Mouse (Mus musculus) hindbrain, embryonic 14.5 days (tissue): Measurements from ENCODE around the gene Smg9. TPM values are rescaled to one million over a fixed set of nuclear protein-coding genes. Genes with fewer than 3 reads are reported as not detected.

Experiments used
- ATAC-seq: fragments of 200-750 bp; cut with Nextera tagmentation; 2 replicates; pipeline ENCODE4 v1.8.0; 2017; ENCODE audit warnings: moderate number of reproducible peaks, mild to moderate bottlenecking, moderate TSS enrichment, moderate library complexity; ENCODE audit not compliant: low FRiP score
- DNase-seq: peaks from one replicate; pipeline ENCODE4 v3.0.0-alpha.2; 2015; ENCODE audit warnings: low spot score
- H3K27ac ChIP-seq: fragments of 300-500 bp; sonication (generic); 2 replicates; pipeline ENCODE4 v1.5.1; 2014; ENCODE audit warnings: mild to moderate bottlenecking, moderate library complexity
- H3K27me3 ChIP-seq: fragments of 300-500 bp; sonication (generic); 2 replicates; pipeline ENCODE4 v1.6.1; 2014; ENCODE audit warnings: mild to moderate bottlenecking, low read length, mixed read lengths; ENCODE audit not compliant: control insufficient read depth, insufficient read depth
- H3K36me3 ChIP-seq: fragments of 300-500 bp; sonication (generic); replicated peaks from 2 replicates; pipeline ENCODE4 v1.6.1; 2014; ENCODE audit not compliant: control insufficient read depth, insufficient read depth
- H3K4me1 ChIP-seq: fragments of 300-500 bp; sonication (generic); replicated peaks from 2 replicates; pipeline ENCODE4 v1.6.1; 2014; ENCODE audit warnings: antibody characterized with exemption, low read length, mixed read lengths; ENCODE audit not compliant: control insufficient read depth, insufficient read depth
- H3K4me2 ChIP-seq: fragments of 300-500 bp; sonication (generic); replicated peaks from 2 replicates; pipeline ENCODE4 v1.6.1; 2014; ENCODE audit warnings: mild to moderate bottlenecking, moderate library complexity
- H3K4me3 ChIP-seq: fragments of 300-500 bp; sonication (generic); replicated peaks from 2 replicates; pipeline ENCODE4 v1.5.1; 2014; ENCODE audit warnings: mild to moderate bottlenecking, low read length
- H3K9ac ChIP-seq: fragments of 300-500 bp; sonication (generic); 2 replicates; pipeline ENCODE4 v1.6.1; 2014
- H3K9me3 ChIP-seq: fragments of 300-500 bp; sonication (generic); 2 replicates; pipeline ENCODE4 v1.6.1; 2016; ENCODE audit warnings: low read length; ENCODE audit not compliant: control insufficient read depth
- WGBS: fragments of 180-500 bp; shearing (Covaris S2); extraction: QIAGEN DNeasy Blood & Tissue Kit; methylation state at CpG from one replicate; pipeline ENCODE4 v1.1.7; 2014; 5-methylcytosine and 5-hydroxymethylcytosine counted together
- polyA plus RNA-seq: library from polyadenylated mRNA; unstranded; fragments of >200 nt; fragmentation: Nextera tagmentation; extraction: Ambion mirVana; gene quantifications from 2 replicates; pipeline ENCODE4 v1.2.1, GENCODE M21; 2014

The Smg9 gene
- polyA plus RNA-seq = 30.1 and 30.3 TPM in 2 replicates

DNA sequence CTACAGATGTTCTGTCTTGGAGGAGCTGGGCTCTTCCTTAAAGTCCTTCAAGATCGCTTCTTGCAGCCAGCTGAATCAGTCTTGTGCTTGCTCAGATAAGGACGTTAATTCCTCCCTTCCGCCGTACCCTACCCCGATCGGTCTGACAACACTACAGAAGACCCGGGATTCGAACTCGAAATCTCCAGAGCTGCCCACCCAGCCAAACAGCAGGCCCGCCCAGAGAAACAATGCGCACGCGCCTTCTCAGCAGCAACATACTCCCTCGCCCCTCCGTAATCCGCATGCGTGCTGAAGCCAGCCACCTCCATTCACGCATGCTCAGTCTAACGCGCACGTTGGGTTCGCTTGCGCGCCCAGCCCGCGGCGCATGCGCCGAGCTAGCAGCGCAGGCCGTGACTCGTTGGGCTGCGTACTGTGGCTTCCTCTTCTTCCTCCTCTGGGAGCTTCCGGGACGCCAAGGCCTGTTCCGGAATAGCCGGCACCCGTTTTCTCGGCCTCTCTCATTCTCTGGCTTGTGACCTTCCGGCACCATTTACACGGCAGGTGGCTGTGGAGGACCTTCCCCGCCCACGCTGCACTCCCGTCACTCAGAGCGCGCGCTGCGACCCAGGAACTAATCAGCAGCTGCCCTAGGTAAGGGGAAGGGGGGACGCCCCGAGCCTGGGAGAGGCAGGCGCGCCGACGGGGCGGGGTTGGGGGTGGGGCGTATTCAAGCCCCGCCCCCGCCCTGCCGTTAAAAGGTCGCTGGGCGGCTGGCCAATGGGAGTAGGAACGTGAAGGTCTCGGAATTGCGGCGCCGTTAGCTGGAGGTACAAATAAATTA, at the start of gene Smg9:
Gene Smg9 (plus strand): TSS at position 364 of the 826 bp plus-strand sequence.
- Histone ChIP-seq H3K9ac (peak within 1 kb of the TSS; percentile 66), H3K27me3 (no peaks in the 10 kb centered on the region), H3K27ac (peak within 1 kb of the TSS; percentile 95), H3K36me3 (peaks cover 11% of the 10 kb centered on the region), H3K4me2 (peak within 1 kb of the TSS; percentile 64), H3K4me3 (peak within 1 kb of the TSS; percentile 47), H3K9me3 (no peaks in the 10 kb centered on the region), H3K4me1 (peaks cover 9% of the 10 kb centered on the region; the same call in 1 of the 2 replicates)
- ATAC-seq (peak; percentile 96), DNase-seq (peak; percentile 100)
- 2% methylated on average over 66 of the region's 66 CpGs for WGBS

DNA sequence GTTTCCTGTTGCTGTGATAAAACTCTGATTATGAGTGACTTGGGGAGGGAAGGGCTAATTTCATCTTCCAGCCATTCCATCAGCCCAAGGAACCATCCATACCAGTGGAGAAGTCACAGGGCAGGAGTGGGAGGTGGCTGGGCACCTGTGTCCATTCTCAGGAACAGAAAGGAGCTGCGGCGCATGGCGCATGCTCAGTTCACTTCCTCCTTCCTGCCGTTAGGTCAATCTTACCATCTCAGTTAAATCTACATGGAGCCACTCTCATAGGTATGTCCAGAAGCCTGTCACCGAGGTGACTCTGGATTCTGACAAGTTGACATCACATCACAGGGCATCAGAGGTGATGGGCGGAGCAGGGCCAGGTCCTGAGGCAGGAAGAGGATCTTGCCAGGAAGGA, 43.8 kb upstream of the Smg9 start:
- Histone ChIP-seq H3K4me2 (no peak overlapping the region), H3K27ac (no peak overlapping the region), H3K4me1 (no peaks in the 10 kb centered on the region), H3K27me3 (no peaks in the 10 kb centered on the region; the same call in 1 of the 2 replicates), H3K36me3 (no peaks in the 10 kb centered on the region), H3K9ac (no peak overlapping the region), H3K4me3 (no peak overlapping the region), H3K9me3 (no peaks in the 10 kb centered on the region)
- ATAC-seq (no peak), DNase-seq (no peak)
- 90% methylated on average over 6 of the region's 6 CpGs for WGBS

DNA sequence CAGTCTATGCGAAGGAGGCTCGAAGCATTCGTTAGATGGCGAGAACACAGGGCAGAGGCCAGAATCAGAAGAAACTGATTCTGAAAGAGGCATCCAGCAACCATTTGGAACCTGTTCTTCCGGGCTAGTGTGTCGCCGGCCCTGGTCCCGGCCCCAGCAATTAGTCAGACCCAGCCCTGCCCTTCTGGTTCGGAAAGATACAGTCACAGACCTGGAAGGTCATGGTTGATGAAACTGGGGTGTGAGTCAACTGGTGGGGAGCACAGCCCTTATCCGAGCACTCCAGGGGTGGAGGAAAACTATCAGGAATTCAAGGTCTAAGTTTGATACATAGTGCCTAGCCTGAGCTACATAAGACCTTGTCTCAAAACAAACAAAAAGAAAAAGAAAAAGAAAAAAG, 43.3 kb upstream of the Smg9 start:
- no peak overlapping the region for H3K4me2 ChIP-seq
- no peaks in the 10 kb centered on the region for H3K36me3 ChIP-seq
- H3K4me1 ChIP-seq = no peaks in the 10 kb centered on the region
- DNase-seq (no peak), ATAC-seq (no peak)
- 86% methylated on average over 10 of the region's 10 CpGs for WGBS
- H3K27ac ChIP-seq = no peak overlapping the region
- H3K9me3 ChIP-seq = no peaks in the 10 kb centered on the region
- no peak overlapping the region for H3K4me3 ChIP-seq
- no peaks in the 10 kb centered on the region; the same call in 1 of the 2 replicates for H3K27me3 ChIP-seq
- H3K9ac ChIP-seq = no peak overlapping the region

DNA sequence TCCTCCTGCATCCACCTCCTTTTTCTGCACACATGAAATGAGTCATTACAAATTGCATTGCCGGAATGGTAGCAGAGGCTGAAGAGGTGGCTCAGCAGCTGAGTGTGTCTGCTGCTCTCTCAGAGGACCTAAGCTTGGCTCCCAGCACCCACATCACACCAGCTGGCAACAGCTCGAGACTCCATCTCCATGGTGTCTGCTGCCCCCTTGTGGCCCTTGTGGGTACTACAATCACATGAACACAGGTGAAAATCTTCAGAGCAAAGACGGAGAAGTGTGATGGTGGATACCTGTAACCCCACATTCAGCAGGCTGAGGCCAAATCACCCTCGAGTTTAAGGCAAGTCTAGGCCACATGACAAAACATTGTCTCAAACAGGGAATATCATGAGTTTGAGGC, 41.5 kb upstream of the Smg9 start:
- Histone ChIP-seq H3K9me3 (no peaks in the 10 kb centered on the region), H3K27me3 (no peaks in the 10 kb centered on the region; the same call in 1 of the 2 replicates), H3K9ac (no peak overlapping the region), H3K36me3 (no peaks in the 10 kb centered on the region), H3K4me3 (no peak overlapping the region), H3K4me1 (no peaks in the 10 kb centered on the region), H3K27ac (no peak overlapping the region), H3K4me2 (no peak overlapping the region)
- WGBS = 52% methylated on average over 4 of the region's 4 CpGs
- DNase-seq (no peak), ATAC-seq (no peak)

DNA sequence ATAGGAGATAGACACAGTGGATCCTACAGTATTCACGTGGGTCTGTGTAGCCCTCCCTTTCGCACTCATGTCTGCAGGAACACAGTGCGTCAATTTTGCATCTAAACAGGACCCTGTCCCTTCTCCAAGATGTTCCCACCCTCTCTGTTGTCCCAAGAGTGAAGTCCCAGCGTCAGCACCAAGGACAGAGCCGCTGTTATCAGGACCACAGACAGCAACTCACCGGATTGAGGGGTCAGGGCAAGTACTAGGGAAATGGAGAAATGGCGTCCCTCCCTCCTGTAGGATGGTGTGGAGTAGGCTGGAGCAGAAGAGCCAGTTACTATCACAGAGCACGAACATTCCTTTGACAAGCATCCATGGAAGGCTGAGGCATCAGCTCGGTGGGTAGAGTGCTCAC, 40.1 kb upstream of the Smg9 start:
- Histone ChIP-seq H3K27ac (no peak overlapping the region), H3K9me3 (no peaks in the 10 kb centered on the region), H3K9ac (no peak overlapping the region), H3K4me3 (no peak overlapping the region), H3K27me3 (no peaks in the 10 kb centered on the region), H3K36me3 (no peaks in the 10 kb centered on the region), H3K4me2 (no peak overlapping the region), H3K4me1 (no peaks in the 10 kb centered on the region)
- ATAC-seq = no peak
- peak; percentile 36 for DNase-seq
- WGBS = 26% methylated on average over 9 of the region's 9 CpGs

DNA sequence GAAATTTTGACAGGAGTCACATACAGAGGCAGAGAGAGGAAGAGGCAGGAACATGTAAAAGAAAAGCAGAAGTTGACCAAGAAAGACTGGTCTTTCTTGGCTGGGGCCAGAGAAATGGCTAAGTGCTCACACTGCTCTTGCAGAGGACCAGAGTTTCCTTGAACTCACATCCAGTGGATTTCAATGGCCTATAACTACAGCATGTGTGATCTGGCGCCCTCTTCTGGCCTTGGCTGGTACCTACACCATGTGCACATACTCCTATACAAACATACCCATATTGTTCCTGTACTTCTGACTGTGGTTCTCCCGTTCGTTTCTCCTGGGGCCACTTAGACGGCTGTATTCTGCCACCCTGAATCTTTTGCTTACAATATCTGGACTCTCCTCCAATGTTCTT, 38.4 kb upstream of the Smg9 start:
- Histone ChIP-seq H3K4me1 (no peaks in the 10 kb centered on the region), H3K9me3 (no peaks in the 10 kb centered on the region), H3K4me2 (no peak overlapping the region), H3K27me3 (no peaks in the 10 kb centered on the region), H3K4me3 (no peak overlapping the region), H3K27ac (no peak overlapping the region), H3K9ac (no peak overlapping the region), H3K36me3 (no peaks in the 10 kb centered on the region)
- DNase-seq (no peak), ATAC-seq (no peak)
- WGBS = 69% methylated on average over 4 of the region's 4 CpGs

DNA sequence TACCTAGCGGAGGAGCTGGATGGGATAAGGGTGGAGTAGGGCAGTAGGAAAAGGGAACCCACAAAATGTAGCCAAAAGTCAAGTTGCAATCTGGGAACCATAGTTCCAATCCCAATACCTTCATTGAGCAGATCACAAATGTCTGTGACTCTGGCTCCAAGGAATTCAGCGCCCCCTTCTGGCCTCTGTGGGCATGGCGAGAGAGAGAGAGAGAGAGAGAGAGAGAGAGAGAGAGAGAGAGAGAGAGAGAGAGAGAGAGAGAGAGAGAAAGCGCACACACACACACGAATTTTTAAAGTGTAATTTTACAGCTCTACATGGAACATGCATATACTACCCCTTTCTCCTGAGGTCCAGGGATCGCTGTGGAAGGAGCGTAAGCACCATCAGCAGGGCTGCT, 36.2 kb upstream of the Smg9 start:
- no peak overlapping the region for H3K27ac ChIP-seq
- WGBS = 18% methylated on average over 7 of the region's 7 CpGs
- no peak overlapping the region for H3K4me2 ChIP-seq

DNA sequence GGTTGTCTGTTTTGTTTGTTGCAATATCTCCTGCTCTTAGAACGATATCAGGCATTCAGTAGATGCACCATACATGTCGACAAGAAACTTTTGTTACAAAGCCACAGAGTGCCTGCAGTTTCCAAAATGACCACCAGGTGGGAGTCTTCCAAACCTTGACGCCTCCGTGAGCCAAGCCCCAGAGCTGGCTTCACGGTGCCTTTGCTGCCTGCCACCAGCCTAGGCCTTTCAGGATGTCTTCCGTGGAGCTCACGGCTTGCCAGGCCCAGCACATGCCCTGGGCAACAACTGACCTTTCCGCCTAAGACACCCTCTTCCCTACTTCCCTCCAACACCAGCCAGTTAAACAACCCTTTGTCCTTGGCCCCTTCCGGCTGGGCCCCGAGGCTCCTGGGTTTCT, 34.6 kb upstream of the Smg9 start:
- Histone ChIP-seq H3K4me1 (no peaks in the 10 kb centered on the region), H3K27ac (no peak overlapping the region), H3K4me2 (no peak overlapping the region), H3K27me3 (no peaks in the 10 kb centered on the region), H3K36me3 (no peaks in the 10 kb centered on the region), H3K9me3 (no peaks in the 10 kb centered on the region), H3K4me3 (no peak overlapping the region), H3K9ac (no peak overlapping the region)
- DNase-seq = peak; percentile 95
- WGBS = 26% methylated on average over 10 of the region's 10 CpGs
- ATAC-seq = peak; percentile 80; the same call in 1 of the 2 replicates

More for the DNA sequence above, 36.2 kb upstream of the Smg9 start:
- no peak for DNase-seq
- no peaks in the 10 kb centered on the region for H3K27me3 ChIP-seq
- H3K36me3 ChIP-seq = no peaks in the 10 kb centered on the region
- no peaks in the 10 kb centered on the region for H3K9me3 ChIP-seq
- no peak overlapping the region for H3K4me3 ChIP-seq
- ATAC-seq = no peak
- no peaks in the 10 kb centered on the region for H3K4me1 ChIP-seq
- no peak overlapping the region for H3K9ac ChIP-seq

DNA sequence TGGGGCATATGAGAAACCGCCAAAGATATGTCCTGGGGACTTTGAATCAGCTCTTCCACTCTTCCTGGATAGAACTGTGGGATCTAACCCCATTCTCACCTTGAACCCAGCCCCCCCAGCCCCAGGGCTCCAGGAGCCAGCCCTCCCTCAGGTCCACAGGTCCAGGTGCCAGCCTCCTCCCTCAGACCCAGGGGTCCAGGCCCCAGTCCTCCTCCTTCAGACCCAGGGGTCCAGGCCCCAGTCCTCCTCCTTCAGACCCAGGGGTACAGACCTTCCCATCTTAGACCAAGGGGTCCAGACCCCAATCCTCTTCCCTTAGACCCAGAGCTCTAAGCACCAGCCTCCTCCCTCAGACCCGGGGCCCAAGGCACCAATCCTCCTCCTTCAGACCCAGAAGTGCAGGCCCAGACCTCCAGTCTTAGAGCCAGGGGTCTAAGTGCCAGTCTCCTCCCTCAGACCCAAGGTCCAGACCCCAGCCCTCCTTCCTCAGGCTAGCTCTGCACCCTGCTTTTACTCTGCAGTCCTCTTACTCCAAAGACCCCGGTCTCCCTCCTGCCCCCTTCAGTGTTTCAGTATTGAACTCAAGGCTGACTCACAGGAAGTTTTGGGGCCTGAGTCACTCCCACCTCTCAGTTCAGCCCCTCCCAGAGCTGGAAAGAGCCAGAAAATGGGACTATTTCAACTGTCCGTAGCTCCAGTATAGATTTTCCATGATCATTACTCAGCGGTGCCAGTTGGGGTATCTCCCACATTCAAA, 34.0 kb upstream of the Smg9 start:
- ATAC-seq = 0 out of 2 replicates have a peak, but pooled peaks have one; percentile 39
- no peaks in the 10 kb centered on the region for H3K4me1 ChIP-seq
- H3K4me2 ChIP-seq = no peak overlapping the region
- no peaks in the 10 kb centered on the region for H3K9me3 ChIP-seq
- H3K27ac ChIP-seq = no peak overlapping the region
- no peaks in the 10 kb centered on the region for H3K36me3 ChIP-seq
- H3K9ac ChIP-seq = no peak overlapping the region
- DNase-seq = no peak
- H3K27me3 ChIP-seq = no peaks in the 10 kb centered on the region
- WGBS = 81% methylated on average over 5 of the region's 5 CpGs
- no peak overlapping the region for H3K4me3 ChIP-seq
